Mouse (Mus musculus) gastrocnemius, postnatal 36 days (tissue): ENCODE measurements around the gene Malsu1. TPM values are rescaled to one million over a fixed set of nuclear protein-coding genes. Genes with fewer than 3 reads are reported as not detected.

Experiments
- DNase-seq, 2 experiments: peaks; one replicate each; pipeline ENCODE4 v3.0.0; 2022
- intact Hi-C: fragments of 180-260 bp; cut with DNase I; formaldehyde crosslinking; loops from one replicate; pipeline ENCODE4 v1.15.1; 2025
- total RNA-seq, 2 experiments: library from RNA; stranded (reverse); gene quantifications; 2 replicates each; pipeline ENCODE4 v1.2.3; 2021

Gene Malsu1
- total RNA-seq, 2 experiments from 2014 or later = 42.3 to 43.0 TPM

DNA sequence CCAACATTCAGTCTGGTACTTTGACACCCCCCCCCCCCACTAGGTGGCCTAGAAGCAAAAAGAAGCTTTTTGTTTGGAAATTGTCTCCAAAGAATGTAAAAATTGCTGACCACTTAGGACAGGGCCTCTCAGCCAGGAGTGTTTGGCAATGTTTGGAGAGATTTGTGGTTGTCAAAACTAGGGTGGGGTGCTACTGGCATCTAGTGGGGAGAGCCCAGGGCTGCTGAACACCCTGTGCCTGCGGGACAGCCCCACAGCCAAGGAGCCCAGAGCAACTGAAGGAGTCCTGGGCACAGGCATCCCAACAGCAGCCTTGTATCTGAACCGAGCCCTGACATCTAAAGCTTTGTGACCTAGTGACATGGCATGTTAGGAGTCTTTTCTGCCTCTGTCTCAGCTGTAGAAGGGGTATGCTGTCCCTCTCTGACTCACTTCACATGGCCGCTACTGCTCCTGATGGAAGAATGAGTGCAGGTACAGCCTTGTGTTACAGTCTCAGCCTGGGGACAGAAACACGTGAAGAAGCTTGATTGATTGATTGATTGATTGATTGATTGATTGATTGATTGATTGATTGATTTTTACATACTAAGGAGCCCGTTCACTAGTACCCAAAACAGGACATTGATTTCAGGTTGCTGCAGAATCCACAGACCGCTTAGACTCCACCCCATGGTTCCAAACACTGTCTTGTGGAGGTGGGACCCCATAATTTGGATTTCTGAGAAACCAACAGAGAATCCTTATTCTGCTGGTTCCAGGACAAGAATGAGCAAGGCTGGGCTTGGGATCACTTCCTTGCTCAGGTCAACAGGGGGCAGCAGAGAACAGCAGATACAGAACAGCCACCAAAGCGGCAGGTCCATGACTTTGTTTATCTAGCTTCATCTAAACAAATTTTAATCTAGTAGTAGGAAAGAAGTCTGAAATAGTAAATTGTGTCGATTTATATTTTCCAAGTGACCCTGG lies 16.3 kb upstream of the Malsu1 start:
- intact Hi-C loops = loop anchor here (2.0 to 5.0 kb wide), 2 partner anchors 85 to 149 kb away; no protein-coding TSS in a partner anchor
- peak; percentile 41 to 58 for DNase-seq

- intact Hi-C loops = no loop called here
- no peak for DNase-seq
These were observed 5.2 kb upstream of the Malsu1 start for GRCm38 (mm10) chr6:49068361-49068760.

- intact Hi-C loops = no loop called here
- no peak for DNase-seq
These were observed 509 bp downstream of the Malsu1 start for GRCm38 (mm10) chr6:49074117-49074490.

DNA sequence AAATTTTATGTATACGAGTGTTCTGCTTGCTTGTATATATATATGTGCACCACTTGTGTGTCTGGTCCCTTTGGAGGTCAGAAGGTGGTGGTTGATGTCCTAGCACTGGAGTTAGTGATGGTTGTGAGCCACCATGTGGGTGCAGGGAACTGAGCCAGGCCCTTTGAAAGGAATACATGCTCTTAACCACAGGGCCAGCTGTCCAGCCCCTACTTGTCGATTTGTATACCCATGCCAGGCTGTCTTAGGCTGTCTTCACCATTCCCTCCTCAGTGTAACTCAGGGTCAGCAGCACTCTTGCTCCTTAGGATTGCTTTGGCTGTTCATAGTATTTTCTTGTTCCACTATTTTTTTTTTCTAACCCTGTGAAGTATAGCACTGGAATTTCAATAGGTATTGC lies 4.3 kb downstream of the Malsu1 start:
- intact Hi-C loops = no loop called here

DNA sequence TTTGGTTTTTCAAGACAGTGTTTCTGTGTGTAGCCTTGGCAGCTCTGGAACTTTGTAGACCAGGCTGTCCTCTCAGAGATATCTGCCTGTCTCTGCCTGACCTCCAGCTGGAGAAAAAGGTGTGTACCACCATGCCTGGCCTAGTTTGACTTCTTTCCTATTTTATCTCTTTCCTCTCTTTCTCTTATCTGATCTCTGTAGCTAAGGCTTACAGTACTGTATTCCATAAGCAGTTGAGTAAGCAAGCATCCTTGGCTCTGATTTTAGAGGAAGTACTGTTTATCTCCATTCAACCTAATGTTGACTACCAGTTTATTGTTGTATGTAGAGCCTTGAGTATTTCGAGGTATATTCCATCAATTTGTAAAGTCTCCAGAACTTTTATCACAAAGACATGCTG lies 5.7 kb downstream of the Malsu1 start:
- intact Hi-C loops = no loop called here
- DNase-seq = no peak

More for the DNA sequence above, 4.3 kb downstream of the Malsu1 start:
- DNase-seq = no peak

- intact Hi-C loops = no loop called here
- DNase-seq = no peak
These were observed 9.4 kb downstream of the Malsu1 start for GRCm38 (mm10) chr6:49083008-49083407.

DNA sequence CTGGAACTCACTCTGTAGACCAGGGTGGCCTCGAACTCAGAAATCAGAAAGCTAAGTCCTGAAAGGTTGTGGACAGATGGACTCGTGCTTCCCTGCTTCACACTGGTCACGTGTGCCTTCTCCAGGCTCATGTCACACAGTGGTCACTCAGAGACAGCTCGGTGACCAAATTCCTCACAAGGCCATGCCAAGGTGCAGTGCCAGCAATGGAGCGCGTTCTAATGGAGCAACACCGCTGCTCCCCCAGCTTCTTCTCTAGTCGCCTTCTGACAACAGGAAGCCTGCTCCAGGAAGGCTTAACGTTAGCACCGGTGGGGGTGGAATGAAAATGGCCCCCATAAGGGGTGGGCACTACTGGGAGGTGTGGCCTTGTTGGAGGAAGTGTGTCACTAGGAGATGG lies 21.4 kb downstream of the Malsu1 start:
- intact Hi-C loops = no loop called here
- DNase-seq = no peak

GRCm38 (mm10) chr6:49096421-49096820 lies 22.8 kb downstream of the Malsu1 start:
- intact Hi-C loops = no loop called here
- DNase-seq = peak; percentile 44 to 62

DNA sequence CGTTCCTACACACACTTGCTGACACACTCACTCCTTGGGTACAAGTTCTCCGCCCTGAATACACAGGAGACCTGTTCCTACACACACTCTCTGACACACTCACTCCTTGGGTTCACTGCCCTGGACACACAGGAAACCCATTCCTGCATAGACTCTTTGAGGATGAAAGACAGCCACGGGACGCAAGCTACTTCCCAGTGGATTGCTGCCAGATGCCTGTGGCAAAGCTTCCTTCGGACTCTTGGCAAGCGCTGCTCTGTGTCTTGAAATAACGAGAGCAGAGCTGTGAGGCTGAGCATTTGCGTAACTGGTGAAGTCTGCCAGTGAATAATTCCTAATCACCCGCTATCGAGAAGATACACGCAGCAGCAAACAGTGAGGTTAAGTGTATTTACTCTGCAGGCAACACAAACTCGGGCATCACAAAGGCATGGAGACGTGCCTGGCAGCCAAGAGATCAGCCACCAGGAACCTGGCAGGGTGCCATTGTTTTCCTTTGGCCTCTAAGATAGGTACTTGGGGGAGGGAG lies 23.4 kb downstream of the Malsu1 start:
- intact Hi-C loops = no loop called here
- peak; percentile 73 to 76 for DNase-seq

DNA sequence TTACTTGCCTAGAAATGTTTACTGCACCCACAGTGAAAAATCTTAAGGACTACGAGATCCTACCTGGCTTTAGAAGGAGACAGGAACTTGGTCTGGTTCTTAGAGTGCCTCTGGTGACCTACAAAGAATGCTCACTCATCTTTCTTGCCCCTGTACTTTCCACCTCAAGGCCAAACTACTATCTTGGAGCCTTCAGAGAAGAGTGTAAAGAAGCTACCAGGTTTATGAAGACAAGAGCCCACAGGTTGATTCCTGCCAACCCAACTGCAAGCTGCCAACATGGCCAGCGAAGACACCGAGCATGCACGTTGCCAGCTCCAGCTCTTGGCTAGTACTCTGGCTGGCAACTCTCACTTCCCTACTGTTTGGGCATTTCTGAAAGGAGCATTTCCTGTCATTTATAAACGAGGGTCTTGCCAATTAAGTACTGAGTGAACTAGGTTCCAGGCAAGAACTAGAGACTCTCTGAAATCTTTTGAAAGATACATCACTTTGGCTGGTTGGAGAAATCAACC lies 24.1 kb downstream of the Malsu1 start:
- intact Hi-C loops = no loop called here
- DNase-seq = peak in 1 of 2 experiments; percentile 30

GRCm38 (mm10) chr6:49099086-49099485 lies 25.5 kb downstream of the Malsu1 start:
- no peak for DNase-seq
- intact Hi-C loops = no loop called here

- intact Hi-C loops = no loop called here
- no peak for DNase-seq
These were observed 33.3 kb downstream of the Malsu1 start for GRCm38 (mm10) chr6:49106746-49107500.

GRCm38 (mm10) chr6:49109196-49109595 lies 35.6 kb downstream of the Malsu1 start:
- no peak for DNase-seq
- intact Hi-C loops = no loop called here

DNA sequence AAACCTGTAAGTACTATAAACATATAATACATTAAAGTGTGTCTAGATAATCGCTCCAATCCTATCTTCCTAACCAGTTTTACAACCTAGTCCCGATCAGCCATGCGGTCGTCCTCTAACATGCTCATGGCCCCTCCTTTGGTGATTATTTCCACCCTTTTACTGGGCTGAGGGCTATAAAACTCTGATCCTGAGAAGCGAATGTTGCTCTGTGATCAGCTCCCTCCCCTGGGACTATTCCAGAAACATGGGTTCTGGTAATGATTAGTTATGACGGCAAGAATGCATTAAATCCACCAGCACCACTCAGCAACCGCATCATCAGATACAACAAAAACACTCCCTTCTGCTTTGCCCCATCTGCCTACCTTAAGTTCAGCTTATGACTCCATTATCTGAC lies 40.3 kb downstream of the Malsu1 start:
- no peak for DNase-seq
- intact Hi-C loops = no loop called here

- intact Hi-C loops = no loop called here
These were observed 40.9 kb downstream of the Malsu1 start for GRCm38 (mm10) chr6:49114457-49114856.

DNA sequence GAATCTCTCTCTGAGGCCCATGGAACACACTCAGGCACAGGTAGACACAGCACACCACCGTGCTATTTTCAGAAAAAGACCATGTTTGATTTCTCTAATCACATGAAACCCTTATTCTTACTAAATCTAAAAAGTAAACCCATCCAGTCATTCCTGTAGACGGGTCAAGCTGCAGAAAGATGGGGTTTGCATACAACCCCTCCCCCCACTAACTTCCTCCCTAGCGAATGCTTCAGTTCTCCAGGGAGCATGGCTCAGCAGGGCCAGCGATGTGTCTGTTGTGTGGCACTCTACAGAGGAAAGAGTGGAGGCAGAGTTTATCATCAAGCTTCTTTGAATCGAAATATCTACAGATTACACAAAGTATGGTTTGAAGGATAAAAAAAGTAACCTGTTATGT lies 42.0 kb downstream of the Malsu1 start:
- DNase-seq = no peak
- intact Hi-C loops = no loop called here

More at GRCm38 (mm10) chr6:49114457-49114856, 40.9 kb downstream of the Malsu1 start:
- no peak for DNase-seq

DNA sequence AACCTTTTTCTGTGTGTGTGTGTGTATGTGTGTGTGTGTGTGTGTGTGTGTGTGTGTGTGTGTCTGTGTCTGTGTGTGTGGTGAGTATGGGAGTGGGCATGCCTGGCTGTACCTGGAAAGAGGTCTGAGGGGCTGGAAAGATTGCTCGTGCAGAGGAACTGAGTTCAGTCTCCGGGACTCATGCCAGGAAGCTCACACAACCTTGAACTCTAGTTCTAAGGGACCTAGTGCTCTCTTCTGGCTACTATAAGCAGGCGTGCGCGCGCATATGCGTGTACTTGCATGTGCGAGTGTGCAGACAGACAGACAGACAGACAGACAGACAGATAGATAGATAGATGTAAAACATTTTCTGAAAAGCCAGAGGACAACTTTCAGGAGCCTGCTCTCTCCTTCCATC lies 42.6 kb downstream of the Malsu1 start:
- DNase-seq = no peak
- intact Hi-C loops = no loop called here

GRCm38 (mm10) chr6:49118446-49118845 lies 44.9 kb downstream of the Malsu1 start:
- no peak for DNase-seq
- intact Hi-C loops = no loop called here

DNA sequence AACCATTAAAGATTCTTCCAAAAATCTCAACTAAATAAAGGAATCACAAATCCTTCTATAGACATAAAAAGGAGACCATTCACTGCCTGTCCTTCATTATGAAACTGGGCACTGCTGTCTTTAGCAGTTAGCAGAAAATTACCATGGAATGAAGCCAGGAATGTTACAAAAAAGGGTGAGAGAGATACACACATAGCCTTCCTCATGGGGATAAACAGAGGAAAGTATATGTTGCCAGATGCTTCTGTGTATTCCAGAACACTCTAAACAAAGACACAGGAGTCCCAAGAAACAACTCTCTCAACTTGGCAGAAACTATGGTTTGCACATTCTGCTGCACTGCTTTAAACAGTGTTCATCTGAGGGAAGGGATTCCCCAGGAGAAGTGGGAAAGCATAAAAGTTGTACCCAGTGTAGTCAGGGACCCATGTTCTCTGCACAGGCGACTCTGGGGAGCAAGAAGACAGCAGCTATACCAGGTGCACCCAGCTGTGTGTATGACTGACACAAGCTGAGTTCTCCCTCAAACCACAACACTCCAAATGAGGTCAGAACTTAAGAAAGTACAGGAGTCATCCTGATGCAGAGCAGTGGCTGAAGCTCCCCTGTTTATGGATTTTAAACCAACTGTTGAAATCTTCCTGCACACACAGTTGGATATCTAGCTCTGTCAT lies 46.0 kb downstream of the Malsu1 start:
- intact Hi-C loops = no loop called here
- DNase-seq = no peak

GRCm38 (mm10) chr6:49120370-49120769 lies 46.8 kb downstream of the Malsu1 start:
- no peak for DNase-seq
- intact Hi-C loops = no loop called here
